Mouse (Mus musculus): Measurements from ENCODE around the gene Tgfa.

The Tgfa gene

GRCm38 (mm10) chr6:86188741-86189480, 6.1 kb upstream of the Tgfa start:
- no peak for DNase-seq (ENCODE audit: low read depth)

- DNase-seq (ENCODE audit: low read depth): no peak
Observed at GRCm38 (mm10) chr6:86190622-86191021, 4.4 kb upstream of the Tgfa start.

- DNase-seq (ENCODE audit: low read depth): no peak
Observed at GRCm38 (mm10) chr6:86192978-86193377, 2.0 kb upstream of the Tgfa start.

- DNase-seq (ENCODE audit: low read depth): peak; percentile 17
Observed at GRCm38 (mm10) chr6:86193879-86194278, 1.1 kb upstream of the Tgfa start.

DNA sequence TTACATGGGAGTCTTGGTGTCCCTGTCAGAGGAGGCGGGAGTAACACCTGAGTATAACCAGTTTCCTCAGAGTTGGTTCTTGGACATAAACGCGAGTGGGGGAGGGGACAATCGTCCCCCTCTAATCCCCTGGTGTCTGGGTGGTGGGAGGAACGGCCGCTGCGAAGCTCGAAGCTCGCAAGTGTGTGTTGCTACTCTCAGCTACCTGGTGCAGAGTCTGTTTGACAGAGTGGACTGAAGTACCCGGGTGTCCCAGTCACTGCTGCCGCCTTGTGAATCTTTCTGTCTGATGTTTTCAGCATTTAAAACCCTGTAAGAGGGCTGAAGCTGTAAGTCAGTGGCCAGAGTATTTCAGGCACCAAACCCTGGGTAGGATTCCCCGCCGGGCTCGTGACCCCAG, 1.0 kb downstream of the Tgfa start:
- no peak for DNase-seq (ENCODE audit: low read depth)

GRCm38 (mm10) chr6:86197150-86197862, 2.3 kb downstream of the Tgfa start:
- DNase-seq (ENCODE audit: low read depth): no peak

- no peak for DNase-seq (ENCODE audit: low read depth)
Observed at GRCm38 (mm10) chr6:86200934-86201333, 5.9 kb downstream of the Tgfa start.

GRCm38 (mm10) chr6:86203101-86203500, 8.1 kb downstream of the Tgfa start:
- DNase-seq (ENCODE audit: low read depth): no peak

GRCm38 (mm10) chr6:86206014-86206413, 11.0 kb downstream of the Tgfa start:
- no peak for DNase-seq (ENCODE audit: low read depth)

- DNase-seq (ENCODE audit: low read depth): no peak
Observed at GRCm38 (mm10) chr6:86206985-86207384, 12.0 kb downstream of the Tgfa start.

DNA sequence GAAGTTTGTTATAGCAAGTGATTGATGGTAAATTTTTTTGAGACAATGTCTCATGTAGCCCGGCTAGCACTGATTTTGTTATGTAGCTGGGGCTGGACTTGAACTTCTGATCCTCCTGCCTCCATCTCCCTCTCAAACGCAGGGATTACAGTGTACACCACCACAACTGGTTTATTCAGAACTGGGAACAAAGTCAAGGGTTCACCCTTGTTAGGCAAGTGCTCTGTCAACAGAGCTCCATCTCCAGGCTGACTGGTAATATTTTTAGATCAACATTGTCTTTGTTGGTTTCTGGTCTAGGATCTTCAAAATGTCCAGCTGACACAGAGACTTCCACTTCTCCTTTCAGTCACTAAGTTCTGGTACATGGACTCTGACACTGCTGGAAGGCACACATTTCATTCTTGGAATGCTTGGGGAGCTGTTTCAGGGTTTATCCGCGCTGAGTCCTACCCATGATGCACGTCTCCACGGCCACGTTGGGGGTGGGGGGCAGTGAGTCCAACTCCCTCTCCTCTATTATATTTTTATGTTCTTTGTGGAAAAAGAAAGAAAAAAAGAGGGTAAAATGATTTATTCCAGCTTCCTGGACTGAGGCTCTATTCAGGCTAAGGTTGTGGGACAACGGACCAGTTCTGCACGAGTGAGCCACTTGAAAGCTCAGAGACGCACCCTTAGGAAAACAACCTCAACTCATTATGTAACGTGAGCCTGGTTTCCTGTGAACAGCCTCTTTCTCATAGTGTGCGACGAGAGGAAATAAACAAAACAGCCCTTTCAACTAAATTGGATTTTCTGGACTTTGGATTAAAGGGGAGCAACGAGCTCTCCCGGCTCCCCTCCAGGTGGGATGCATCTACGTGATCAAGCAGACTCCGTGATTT, 14.4 kb downstream of the Tgfa start:
- DNase-seq (ENCODE audit: low read depth): no peak

GRCm38 (mm10) chr6:86210017-86210408, 15.0 kb downstream of the Tgfa start:
- DNase-seq (ENCODE audit: low read depth): no peak

- no peak for DNase-seq (ENCODE audit: low read depth)
Observed at GRCm38 (mm10) chr6:86210619-86211018, 15.6 kb downstream of the Tgfa start.

DNA sequence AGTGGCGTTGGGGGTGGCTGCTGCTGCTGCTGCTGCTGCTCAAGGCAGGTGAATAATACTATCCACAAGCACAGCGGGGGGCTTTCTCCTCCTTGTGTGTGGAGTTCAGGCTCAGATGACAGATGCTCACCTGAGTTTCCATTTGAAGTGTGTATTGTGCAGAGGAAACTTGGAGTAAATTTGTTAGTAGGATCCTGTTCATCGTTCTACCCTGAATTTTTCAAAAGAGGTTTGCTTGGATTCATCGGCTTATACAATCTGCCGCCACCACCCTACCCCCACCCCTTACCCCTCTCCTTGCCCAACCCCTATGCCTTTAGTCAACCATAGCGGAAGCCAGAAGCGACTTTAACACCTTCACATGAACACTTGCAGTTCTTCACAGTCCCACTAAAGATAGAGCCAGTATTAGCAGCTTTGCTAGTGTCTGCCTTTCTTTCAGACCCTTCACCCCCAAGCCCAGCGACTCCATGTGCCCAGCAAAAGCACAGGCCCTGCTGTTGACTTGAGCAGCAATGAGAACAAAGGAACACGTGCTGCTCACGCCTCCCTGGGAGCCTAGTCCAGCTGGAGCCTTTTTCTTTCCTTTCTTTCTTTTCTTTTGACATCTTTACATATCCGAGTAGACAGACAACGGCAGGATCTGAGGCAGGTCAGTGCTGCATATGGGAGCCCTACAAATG, 16.2 kb downstream of the Tgfa start:
- DNase-seq (ENCODE audit: low read depth): no peak

DNA sequence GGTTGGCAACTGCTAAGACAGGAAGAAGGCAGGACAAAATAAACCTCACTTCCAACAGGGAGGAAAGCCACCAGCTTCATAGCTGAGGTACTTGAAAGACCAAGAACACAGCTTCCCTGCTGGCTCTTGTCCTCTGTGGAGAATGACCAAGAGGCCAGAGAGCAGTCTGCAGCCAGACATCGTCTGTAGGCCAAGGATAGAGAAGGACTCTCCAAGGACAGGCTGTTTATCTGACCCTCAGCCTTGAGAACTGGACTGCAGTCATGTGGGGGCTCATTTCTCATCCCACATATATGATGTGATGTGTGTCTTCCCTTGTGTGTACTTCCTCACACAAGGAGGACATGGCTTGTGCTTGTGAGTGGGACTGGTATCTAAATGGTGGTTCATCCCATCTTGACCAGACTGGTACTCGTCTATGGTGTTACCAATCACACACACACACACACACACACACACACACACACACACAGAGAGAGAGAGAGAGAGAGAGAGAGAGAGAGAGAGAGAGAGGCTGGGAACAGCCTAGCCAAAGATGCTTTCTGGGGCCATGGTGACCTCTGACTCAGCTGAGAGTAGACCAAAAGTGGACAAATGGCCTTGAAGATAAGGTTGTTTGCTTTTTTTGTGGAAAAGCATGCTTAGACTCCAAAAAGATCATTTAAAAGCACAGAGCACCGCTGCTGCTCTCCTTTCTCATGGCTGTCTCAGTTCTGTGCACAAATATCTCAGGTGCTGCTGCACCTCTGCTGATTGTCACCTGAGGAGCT, 18.0 kb downstream of the Tgfa start:
- DNase-seq (ENCODE audit: low read depth): no peak

DNA sequence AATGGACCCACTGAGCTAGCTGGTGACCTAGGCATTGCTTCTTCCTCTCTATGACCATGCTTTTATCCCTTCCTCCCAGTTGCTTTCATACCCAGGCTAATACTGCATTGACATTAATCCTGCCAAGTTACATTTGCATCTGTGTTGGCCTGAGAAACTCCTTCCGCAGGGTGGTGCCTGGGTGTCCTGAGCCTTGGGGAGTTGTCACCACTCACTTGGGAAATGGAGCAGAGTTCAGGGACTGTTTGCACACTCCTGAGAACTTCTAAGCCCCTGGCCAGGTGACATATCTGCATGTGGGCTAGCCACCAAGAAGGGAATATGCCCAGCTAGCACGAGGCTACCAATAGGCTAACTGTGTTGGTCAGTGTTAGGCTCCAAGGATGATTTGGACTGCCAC, 23.0 kb downstream of the Tgfa start:
- DNase-seq (ENCODE audit: low read depth): no peak

DNA sequence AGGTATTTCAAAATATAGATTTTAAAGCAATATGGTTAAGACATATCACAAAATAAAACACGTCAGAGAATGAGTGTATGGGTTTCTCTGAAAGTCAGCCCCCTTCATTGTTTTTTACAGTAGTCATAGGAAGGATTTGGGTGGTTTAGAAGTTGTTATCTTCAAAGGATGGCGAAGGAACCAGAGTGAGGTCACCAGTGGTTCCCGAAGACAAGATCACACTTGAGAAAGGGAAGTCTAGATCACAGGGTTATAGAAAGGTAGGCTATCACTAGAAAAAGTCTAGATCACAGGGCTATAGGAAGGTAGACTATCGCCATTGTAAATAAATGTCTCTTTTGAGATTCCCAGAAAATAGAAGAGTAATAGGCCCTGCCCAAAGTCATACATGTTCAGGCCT, 23.7 kb downstream of the Tgfa start:
- no peak for DNase-seq (ENCODE audit: low read depth)

GRCm38 (mm10) chr6:86219494-86219893, 24.5 kb downstream of the Tgfa start:
- no peak for DNase-seq (ENCODE audit: low read depth)

DNA sequence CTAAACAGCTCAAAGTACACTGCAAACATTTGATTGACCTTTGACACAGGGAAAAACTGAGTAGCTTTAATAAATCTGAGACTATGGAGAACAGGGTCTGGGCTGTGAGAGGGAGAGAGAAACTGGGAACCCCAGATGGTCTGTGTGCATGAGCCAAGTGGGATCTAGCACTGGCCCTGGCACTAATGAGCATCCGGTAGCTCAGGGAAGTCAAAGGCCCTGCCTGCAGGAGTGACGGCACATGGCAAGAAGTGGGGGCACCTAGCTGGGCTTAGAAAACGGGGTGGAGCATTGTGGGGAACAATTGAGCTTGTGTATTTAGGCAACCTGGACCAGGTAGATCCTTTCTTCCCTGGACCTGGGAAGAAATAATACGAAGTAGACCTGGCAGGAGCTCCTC, 25.1 kb downstream of the Tgfa start:
- DNase-seq (ENCODE audit: low read depth): no peak

GRCm38 (mm10) chr6:86222381-86222780, 27.4 kb downstream of the Tgfa start:
- no peak for DNase-seq (ENCODE audit: low read depth)

- no peak for DNase-seq (ENCODE audit: low read depth)
Observed at GRCm38 (mm10) chr6:86225604-86226003, 30.6 kb downstream of the Tgfa start.
